Mouse (Mus musculus): ENCODE measurements at regions not wholly inside any gene's neighbourhood (a gene's known extent, or its start where the extent isn't known, plus 50 kb on each side); places are given as distances from the start of the nearest gene placed in this dataset.

DNA sequence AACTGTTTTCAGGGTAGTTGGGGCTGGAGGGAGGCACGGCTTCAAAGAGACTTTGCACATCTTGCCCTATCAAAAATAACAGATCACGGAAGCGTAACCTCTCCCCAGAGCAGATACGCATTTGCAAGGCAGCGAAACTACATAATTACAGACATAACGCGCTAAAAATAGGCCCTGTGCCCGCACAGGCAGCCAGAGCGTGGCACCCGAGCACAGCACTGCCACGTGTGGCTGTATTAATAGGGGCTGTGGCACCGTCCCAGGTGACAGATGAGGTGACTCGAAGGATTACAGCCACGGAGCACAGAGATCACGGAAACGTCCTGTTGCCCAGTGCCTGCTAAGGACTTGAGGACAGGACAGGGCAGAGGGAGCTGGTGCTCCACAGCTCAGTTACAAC, 95.0 kb downstream of the Sall1 start:
- intact Hi-C loops (cut with DNase I), result no loop called here
- no peaks in the 10 kb centered on the region for H3K79me2 ChIP-seq (replicated peaks; ENCODE audit: control insufficient read depth, insufficient read depth, low read length)
- 56% methylated on average over 16 of the region's 16 CpGs for WGBS
- peak; percentile 28 to 30 for DNase-seq
- H3K9ac ChIP-seq (ENCODE audit: low read depth, low read length), result no peak overlapping the region
- H3K4me3 ChIP-seq, result no peak overlapping the region
- no peaks in the 10 kb centered on the region for H3K36me3 ChIP-seq (ENCODE audit: control insufficient read depth, insufficient read depth, low read length)
- no peak overlapping the region for H3K27ac ChIP-seq
- TF ChIP-seq POLR2A (IDR thresholded peaks at IDR 0.05; ENCODE audit: insufficient read depth, low read depth, low read length), result no peak
- TF ChIP-seq CTCF (IDR thresholded peaks at IDR 0.05), result no peak
- no peak for TF ChIP-seq EP300 (IDR thresholded peaks at IDR 0.05; ENCODE audit: insufficient read depth, low read depth, low read length)
- H3K4me1 ChIP-seq (ENCODE audit: control insufficient read depth, insufficient read depth, low read length), result no peaks in the 10 kb centered on the region
- no peaks in the 10 kb centered on the region for H3K27me3 ChIP-seq (ENCODE audit: control insufficient read depth, insufficient read depth, low read length)

DNA sequence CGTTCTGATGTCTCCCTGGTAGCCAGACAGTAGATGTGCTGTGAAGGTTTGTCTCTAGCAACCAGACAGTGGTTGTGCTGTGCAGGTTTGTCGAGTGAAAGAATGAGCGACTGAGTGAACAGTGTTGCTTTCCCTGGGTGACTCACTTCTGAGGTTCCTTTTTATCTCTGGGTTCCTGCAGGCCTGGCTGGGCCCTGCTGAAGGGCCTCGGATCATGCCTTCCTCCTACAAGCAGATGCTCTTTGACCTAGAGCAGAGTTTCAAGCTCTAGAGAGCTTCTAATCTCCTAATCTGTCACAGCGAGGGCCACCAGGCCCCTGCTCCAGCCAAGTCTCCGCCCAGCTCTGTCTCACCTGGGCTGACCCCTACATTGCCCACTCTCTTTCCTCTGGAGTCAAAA, 95.6 kb downstream of the Sall1 start:
- Histone ChIP-seq H3K36me3 (ENCODE audit: control insufficient read depth, insufficient read depth, low read length) (no peaks in the 10 kb centered on the region), H3K27ac (no peak overlapping the region), H3K79me2 (replicated peaks; ENCODE audit: control insufficient read depth, insufficient read depth, low read length) (no peaks in the 10 kb centered on the region), H3K27me3 (ENCODE audit: control insufficient read depth, insufficient read depth, low read length) (no peaks in the 10 kb centered on the region), H3K4me3 (no peak overlapping the region), H3K9ac (ENCODE audit: low read depth, low read length) (no peak overlapping the region), H3K4me1 (ENCODE audit: control insufficient read depth, insufficient read depth, low read length) (no peaks in the 10 kb centered on the region)
- intact Hi-C loops (cut with DNase I), result no loop called here
- no peak for TF ChIP-seq POLR2A (IDR thresholded peaks at IDR 0.05; ENCODE audit: insufficient read depth, low read depth, low read length)
- no peak for TF ChIP-seq EP300 (IDR thresholded peaks at IDR 0.05; ENCODE audit: insufficient read depth, low read depth, low read length)
- TF ChIP-seq CTCF (IDR thresholded peaks at IDR 0.05), result no peak
- WGBS, result 48% methylated on average over 6 of the region's 6 CpGs
- DNase-seq, result no peak

DNA sequence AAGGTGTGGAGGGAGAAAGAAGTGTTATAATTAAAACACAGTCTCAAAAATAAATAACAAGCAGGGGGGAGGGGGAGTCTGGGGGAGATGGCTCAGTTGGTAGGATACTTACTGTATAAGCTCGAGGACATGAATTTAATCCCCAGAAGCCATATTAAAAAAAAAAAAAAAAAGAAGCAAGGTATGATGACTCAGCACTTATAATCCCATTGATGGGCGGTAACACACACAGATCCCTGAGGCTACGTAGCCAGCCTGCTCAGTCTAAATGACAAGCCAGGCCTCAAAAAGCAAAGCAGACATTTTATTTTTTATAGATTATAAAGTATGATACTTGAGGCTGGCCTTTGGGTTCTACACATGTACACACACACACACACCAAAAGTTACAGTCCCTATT, 96.6 kb downstream of the Sall1 start:
- intact Hi-C loops (cut with DNase I), result no loop called here
- H3K4me1 ChIP-seq (ENCODE audit: control insufficient read depth, insufficient read depth, low read length), result no peaks in the 10 kb centered on the region
- H3K27ac ChIP-seq, result no peak overlapping the region
- no peak for TF ChIP-seq POLR2A (IDR thresholded peaks at IDR 0.05; ENCODE audit: insufficient read depth, low read depth, low read length)
- 0 out of 2 replicates have a peak, but pooled peaks cover 2% of the 10 kb centered on the region for H3K27me3 ChIP-seq (ENCODE audit: control insufficient read depth, insufficient read depth, low read length)
- no peak overlapping the region for H3K9ac ChIP-seq (ENCODE audit: low read depth, low read length)
- no peak overlapping the region for H3K4me3 ChIP-seq
- no peaks in the 10 kb centered on the region for H3K79me2 ChIP-seq (replicated peaks; ENCODE audit: control insufficient read depth, insufficient read depth, low read length)
- 78% methylated on average over 3 of the region's 3 CpGs for WGBS
- H3K36me3 ChIP-seq (ENCODE audit: control insufficient read depth, insufficient read depth, low read length), result no peaks in the 10 kb centered on the region
- DNase-seq, result no peak

DNA sequence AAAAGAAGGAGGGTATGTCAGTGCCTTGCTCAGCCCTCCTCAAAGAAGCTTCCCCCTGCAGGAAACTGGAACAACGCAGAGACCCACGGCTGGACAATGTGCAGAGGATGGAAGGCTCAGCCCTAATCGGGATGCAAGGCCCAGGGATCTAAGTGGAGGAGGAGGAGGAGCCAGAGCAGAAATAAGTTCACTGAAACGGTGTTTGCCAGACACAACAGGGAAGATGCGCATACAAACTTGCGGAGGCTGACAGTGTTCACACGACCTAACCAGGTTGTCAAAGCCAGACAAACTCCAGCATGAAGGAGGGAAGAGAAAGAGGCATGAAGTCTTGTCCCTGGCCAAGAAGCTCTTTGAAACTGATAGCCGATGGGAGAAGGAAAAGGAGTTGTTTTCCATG, 98.3 kb downstream of the Sall1 start:
- no peak overlapping the region for H3K27ac ChIP-seq
- DNase-seq, result no peak
- 51% methylated on average over 8 of the region's 8 CpGs for WGBS
- 0 out of 2 replicates have a peak, but pooled peaks cover 2% of the 10 kb centered on the region for H3K27me3 ChIP-seq (ENCODE audit: control insufficient read depth, insufficient read depth, low read length)
- H3K79me2 ChIP-seq (replicated peaks; ENCODE audit: control insufficient read depth, insufficient read depth, low read length), result no peaks in the 10 kb centered on the region
- H3K4me3 ChIP-seq, result no peak overlapping the region
- no peak overlapping the region for H3K9ac ChIP-seq (ENCODE audit: low read depth, low read length)
- H3K4me1 ChIP-seq (ENCODE audit: control insufficient read depth, insufficient read depth, low read length), result no peaks in the 10 kb centered on the region
- H3K36me3 ChIP-seq (ENCODE audit: control insufficient read depth, insufficient read depth, low read length), result no peaks in the 10 kb centered on the region
- no peak for TF ChIP-seq POLR2A (IDR thresholded peaks at IDR 0.05; ENCODE audit: insufficient read depth, low read depth, low read length)
- TF ChIP-seq CTCF (IDR thresholded peaks at IDR 0.05), result no peak
- intact Hi-C loops (cut with DNase I), result no loop called here

DNA sequence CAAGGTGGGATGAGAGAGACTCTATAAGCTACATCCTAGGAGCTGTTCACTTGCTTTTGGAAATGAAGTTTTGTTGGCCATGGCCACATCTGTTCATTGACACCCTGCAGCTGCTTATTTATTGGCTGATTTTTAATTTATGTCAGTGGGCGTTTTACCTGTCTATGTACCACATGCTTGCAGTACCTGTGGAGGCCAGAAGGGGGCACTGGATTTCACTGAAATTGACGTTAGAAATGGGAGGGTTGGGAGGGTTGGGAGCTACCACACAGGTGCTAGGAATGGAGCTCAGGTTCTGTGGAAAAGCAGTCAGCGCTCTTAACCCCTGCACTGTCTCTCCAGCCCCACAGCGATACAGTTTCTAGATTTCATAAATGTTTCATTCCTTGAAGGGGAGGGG, 99.9 kb downstream of the Sall1 start:
- DNase-seq, result no peak
- Histone ChIP-seq H3K27me3 (ENCODE audit: control insufficient read depth, insufficient read depth, low read length) (0 out of 2 replicates have a peak, but pooled peaks cover 2% of the 10 kb centered on the region), H3K4me3 (no peak overlapping the region), H3K4me1 (ENCODE audit: control insufficient read depth, insufficient read depth, low read length) (no peaks in the 10 kb centered on the region), H3K9ac (ENCODE audit: low read depth, low read length) (no peak overlapping the region), H3K27ac (no peak overlapping the region), H3K36me3 (ENCODE audit: control insufficient read depth, insufficient read depth, low read length) (no peaks in the 10 kb centered on the region), H3K79me2 (replicated peaks; ENCODE audit: control insufficient read depth, insufficient read depth, low read length) (no peaks in the 10 kb centered on the region)
- intact Hi-C loops (cut with DNase I), result no loop called here
- TF ChIP-seq EP300 (IDR thresholded peaks at IDR 0.05; ENCODE audit: insufficient read depth, low read depth, low read length) (no peak), CTCF (IDR thresholded peaks at IDR 0.05) (peak; percentile 54)
- 52% methylated on average over 4 of the region's 4 CpGs for WGBS

DNA sequence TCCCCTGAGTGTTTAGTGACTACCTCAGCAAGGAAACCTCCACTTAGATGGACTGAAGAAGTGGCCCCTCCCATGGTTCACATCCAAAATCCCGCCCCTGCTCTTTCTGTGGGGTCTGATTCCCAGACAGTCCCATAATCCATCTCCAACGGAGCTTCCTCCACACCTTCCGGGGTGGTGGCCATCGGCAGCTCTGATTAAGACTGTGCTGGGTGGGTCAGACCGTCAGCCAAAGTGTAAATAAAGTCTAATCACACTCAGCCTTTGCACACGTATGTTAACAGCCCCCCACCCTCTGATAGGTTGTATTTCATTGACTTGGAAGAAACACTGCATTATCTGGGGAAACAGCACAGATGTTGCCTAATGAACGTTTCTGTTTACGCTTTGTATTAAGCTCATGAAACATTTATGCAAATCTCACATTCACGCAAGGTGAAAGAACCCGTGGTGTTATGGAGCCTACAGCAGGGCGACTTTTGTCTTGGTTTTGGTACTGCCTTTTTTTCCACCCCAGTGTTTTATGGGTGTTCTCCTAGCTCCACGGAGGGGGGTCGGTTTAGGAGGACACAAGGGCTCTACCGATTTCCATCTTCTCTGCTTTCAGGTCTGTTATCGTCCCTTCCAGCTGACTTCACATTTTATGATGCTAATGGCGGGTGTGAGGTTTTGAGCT, 104.8 kb downstream of the Sall1 start:
- 0 out of 2 replicates have a peak, but pooled peaks cover 2% of the 10 kb centered on the region for H3K27me3 ChIP-seq (ENCODE audit: control insufficient read depth, insufficient read depth, low read length)
- TF ChIP-seq CTCF (IDR thresholded peaks at IDR 0.05) (no peak), POLR2A (IDR thresholded peaks at IDR 0.05; ENCODE audit: insufficient read depth, low read depth, low read length) (no peak), EP300 (IDR thresholded peaks at IDR 0.05; ENCODE audit: insufficient read depth, low read depth, low read length) (no peak)
- whole genome bisulfite sequencing, result 56% methylated on average over 16 of the region's 16 CpGs
- no peak overlapping the region for H3K4me3 ChIP-seq
- no peaks in the 10 kb centered on the region for H3K79me2 ChIP-seq (replicated peaks; ENCODE audit: control insufficient read depth, insufficient read depth, low read length)
- no peaks in the 10 kb centered on the region for H3K4me1 ChIP-seq (ENCODE audit: control insufficient read depth, insufficient read depth, low read length)
- no peak overlapping the region for H3K9ac ChIP-seq (ENCODE audit: low read depth, low read length)
- DNase-seq, result no peak
- H3K27ac ChIP-seq, result no peak overlapping the region
- intact Hi-C loops (cut with DNase I), result no loop called here
- no peaks in the 10 kb centered on the region for H3K36me3 ChIP-seq (ENCODE audit: control insufficient read depth, insufficient read depth, low read length)

Measured in heart, adult 2 months (tissue).